Mouse (Mus musculus) splenic B cell, adult 2 months (primary cell): Measurements from ENCODE around the gene Adgrb3.

ENCODE experiments used
- DNase-seq: peaks from one replicate; pipeline ENCODE4 v3.0.0-alpha.2; 2011; ENCODE audit warnings: low read depth, low spot score
- H3K27me3 ChIP-seq: 2 replicates; pipeline ENCODE4 v1.6.1; 2012; ENCODE audit warnings: mild to moderate bottlenecking, low read length, moderate library complexity, mixed read lengths; ENCODE audit not compliant: control insufficient read depth, poor library complexity, insufficient read depth, severe bottlenecking
- H3K36me3 ChIP-seq: 2 replicates; pipeline ENCODE4 v1.6.1; 2012; ENCODE audit warnings: mild to moderate bottlenecking, low read length, moderate library complexity, mixed read lengths; ENCODE audit not compliant: control insufficient read depth, poor library complexity, insufficient read depth, severe bottlenecking

Gene Adgrb3

DNA sequence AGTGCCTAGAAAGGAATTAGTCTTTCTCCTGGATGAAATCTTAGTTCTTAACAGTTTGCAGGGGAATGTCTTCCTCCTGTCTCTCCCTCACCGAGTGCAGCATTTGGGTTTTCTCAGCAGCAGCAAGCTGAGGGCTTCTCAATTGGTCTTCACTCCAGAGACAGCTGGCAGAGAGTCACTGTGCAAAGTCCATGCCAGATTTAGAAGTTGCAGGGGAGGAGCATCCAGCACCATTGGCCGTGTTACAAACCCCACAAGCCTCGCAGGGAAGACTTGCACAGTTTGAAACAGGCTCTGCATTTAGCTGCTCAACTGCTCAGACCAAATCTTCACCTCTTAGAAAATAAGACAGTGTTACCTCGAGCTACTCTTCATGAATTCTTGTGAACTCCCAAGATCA is 724.1 kb downstream of the Adgrb3 start:
- Histone ChIP-seq H3K27me3 (no peaks in the 10 kb centered on the region), H3K36me3 (no peaks in the 10 kb centered on the region)
- no peak for DNase-seq

DNA sequence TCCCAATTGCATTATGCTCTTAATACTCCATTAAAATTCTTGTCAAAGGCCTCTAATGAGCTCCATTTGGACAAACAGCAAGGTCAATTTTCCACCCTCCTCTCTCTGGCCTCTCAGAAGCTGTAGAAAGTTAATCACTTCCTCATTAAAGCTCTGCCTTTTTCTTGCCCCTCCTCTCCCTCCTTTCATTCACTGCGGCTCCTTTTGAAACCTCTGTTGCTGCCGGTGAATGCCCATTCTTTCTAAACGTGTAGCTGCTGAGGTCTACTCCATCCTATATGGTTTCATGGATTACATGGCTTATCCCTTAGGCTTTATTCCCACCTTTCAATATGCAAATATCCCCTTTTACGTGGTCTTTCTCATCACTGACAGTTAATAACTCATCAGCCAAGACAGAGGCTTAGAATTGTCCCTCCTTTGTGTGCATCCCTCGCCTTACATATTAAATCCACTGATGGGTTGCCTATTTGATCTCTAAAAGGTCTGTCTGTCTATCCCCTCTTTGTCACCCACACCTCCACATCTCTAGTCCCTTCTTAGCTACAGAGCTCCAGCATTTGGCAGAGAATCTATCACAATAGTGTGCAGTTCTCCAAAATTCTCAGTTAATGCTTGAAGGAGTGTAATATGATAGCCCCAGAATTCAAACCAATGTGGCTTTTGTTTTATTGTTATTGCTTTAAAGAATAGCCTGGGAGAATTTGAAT is 741.3 kb downstream of the Adgrb3 start:
- DNase-seq: no peak
- H3K27me3 ChIP-seq: no peaks in the 10 kb centered on the region
- H3K36me3 ChIP-seq: no peaks in the 10 kb centered on the region

DNA sequence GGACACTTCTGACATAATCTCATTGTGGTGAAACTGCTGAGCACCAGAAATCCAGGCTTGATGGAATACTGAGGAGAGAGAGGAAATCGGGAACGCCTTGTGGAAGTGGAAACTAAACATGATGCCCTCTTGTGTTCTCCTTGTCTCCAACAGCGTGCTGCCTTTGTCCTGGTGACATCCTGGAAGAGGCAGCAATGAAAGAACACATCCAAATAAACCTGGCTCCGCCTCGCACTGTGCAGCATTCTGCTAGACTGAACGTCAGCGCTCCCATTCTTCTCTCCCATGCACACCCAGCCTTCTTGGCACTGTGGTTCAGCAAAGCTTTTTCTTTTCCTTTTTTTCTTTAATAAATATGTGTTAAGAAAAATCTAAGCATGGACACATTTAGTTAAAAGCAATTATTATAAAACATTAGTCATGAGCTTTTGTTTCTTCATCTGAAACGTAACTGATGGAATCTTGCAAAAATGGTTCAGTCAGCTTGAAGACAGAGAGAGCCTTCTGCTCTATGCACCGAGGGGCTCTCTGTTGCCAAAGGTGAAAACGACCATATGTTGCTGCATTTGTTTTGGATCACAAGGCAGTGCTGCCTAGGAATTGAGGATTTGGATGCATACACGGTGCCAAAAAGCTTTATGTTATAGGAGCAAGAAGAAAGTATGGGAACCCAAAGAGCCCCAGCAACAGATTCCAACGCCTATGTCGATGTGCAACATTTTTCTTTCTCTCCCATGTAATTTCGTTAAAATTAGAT is 743.7 kb downstream of the Adgrb3 start:
- H3K27me3 ChIP-seq: no peaks in the 10 kb centered on the region
- H3K36me3 ChIP-seq: no peaks in the 10 kb centered on the region
- no peak for DNase-seq

- no peak for DNase-seq
- Histone ChIP-seq H3K36me3 (no peaks in the 10 kb centered on the region), H3K27me3 (no peaks in the 10 kb centered on the region)
Observed at GRCm38 (mm10) chr1:25082377-25082776, 747.1 kb downstream of the Adgrb3 start.

GRCm38 (mm10) chr1:25081265-25081849 is 748.1 kb downstream of the Adgrb3 start:
- DNase-seq: no peak
- no peaks in the 10 kb centered on the region for H3K27me3 ChIP-seq
- no peaks in the 10 kb centered on the region for H3K36me3 ChIP-seq

DNA sequence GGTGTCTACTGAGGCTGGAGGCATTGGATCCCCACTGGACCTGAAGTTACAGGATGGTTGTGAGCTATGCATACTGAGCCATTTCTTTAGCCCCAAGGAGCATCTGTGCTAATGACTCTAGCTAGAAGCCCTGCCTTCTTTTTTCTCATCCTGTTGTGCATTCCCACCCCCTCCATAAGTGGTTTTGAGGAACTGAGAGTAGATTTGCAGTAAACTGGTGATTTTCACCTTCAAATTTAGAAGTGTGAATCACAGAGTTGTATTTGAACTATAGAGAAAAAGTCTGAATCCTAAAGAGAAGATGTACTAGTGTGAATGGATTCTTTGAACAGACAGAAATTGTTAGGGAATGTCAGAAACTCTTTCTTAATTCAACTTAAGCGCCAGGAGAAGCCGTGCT is 750.1 kb downstream of the Adgrb3 start:
- DNase-seq: no peak
- Histone ChIP-seq H3K27me3 (no peaks in the 10 kb centered on the region), H3K36me3 (no peaks in the 10 kb centered on the region)

DNA sequence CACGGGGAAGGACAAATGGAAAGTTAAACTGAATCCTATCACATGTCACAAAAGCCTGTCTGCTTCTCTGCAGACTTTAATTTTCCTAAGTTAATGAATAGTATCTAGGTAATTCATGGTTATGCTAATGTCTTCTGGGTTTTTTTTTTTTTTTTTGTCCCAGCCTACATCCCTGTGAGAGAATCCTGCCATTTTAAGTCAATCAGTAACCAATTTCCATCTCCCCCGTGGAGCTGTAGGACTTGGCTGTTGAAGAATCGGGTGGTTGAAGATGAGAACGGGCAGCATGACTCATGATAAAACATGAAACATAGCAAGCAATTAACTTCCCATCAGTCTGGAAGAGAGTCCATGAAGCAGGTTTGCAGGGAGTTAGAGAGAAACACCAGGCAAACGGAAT is 753.6 kb downstream of the Adgrb3 start:
- Histone ChIP-seq H3K36me3 (no peaks in the 10 kb centered on the region), H3K27me3 (no peaks in the 10 kb centered on the region)
- no peak for DNase-seq

GRCm38 (mm10) chr1:25063964-25064363 is 765.5 kb downstream of the Adgrb3 start:
- Histone ChIP-seq H3K36me3 (no peaks in the 10 kb centered on the region), H3K27me3 (no peaks in the 10 kb centered on the region)
- DNase-seq: no peak

- DNase-seq: no peak
- Histone ChIP-seq H3K36me3 (no peaks in the 10 kb centered on the region), H3K27me3 (no peaks in the 10 kb centered on the region)
Observed at GRCm38 (mm10) chr1:25060935-25061334, 768.6 kb downstream of the Adgrb3 start.

DNA sequence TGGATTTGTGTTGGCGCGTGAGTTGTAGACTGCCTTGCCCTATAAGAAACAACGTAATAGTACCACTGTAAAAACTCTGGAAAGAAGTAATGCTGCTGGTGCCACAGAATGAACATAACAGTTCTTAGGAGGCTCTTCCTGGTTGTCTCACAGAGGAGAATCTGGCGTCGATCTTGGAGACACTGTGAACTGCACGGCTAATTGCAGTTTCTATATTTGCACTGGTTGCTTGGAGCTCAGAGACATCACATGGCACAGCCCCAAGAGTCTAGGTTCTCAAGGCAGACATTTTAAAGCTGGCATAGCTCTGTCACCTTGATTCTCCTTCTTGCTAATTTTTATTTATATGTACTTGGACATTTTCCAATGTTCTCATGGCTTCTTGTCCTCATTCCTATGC is 769.3 kb downstream of the Adgrb3 start:
- H3K27me3 ChIP-seq: no peaks in the 10 kb centered on the region
- no peak for DNase-seq
- H3K36me3 ChIP-seq: no peaks in the 10 kb centered on the region

DNA sequence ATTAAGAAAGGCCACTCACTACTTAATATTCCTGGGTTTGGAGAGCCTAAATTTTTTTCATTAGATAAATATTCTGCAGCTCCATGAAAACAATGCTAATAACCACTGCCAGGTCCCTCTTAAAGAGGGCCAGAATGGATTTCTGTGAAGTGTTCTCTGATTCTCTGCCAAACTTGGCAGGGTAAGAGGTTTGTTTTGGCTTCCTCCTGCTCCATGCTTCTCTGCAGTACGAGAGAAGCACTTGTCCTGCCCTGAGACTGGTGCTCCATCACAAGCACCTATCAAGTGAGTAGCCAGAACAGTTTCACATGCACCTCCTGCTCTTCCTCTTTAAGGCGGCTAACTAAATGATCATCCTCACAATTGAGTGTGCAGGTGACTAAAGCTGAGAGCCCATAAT is 771.9 kb downstream of the Adgrb3 start:
- DNase-seq: no peak

GRCm38 (mm10) chr1:25057212-25057611 is 772.3 kb downstream of the Adgrb3 start:
- H3K36me3 ChIP-seq: no peaks in the 10 kb centered on the region
- no peak for DNase-seq
- H3K27me3 ChIP-seq: no peaks in the 10 kb centered on the region

More for the DNA sequence above, 771.9 kb downstream of the Adgrb3 start:
- Histone ChIP-seq H3K36me3 (no peaks in the 10 kb centered on the region), H3K27me3 (no peaks in the 10 kb centered on the region)

GRCm38 (mm10) chr1:25042091-25042490 is 787.4 kb downstream of the Adgrb3 start:
- DNase-seq: no peak
- Histone ChIP-seq H3K27me3 (no peaks in the 10 kb centered on the region), H3K36me3 (no peaks in the 10 kb centered on the region)

- Histone ChIP-seq H3K36me3 (no peaks in the 10 kb centered on the region), H3K27me3 (no peaks in the 10 kb centered on the region)
- no peak for DNase-seq
Observed at GRCm38 (mm10) chr1:25034161-25034560, 795.3 kb downstream of the Adgrb3 start.
